ENCODE assay signal across 10 mouse cellular contexts in genomic region chr6:87451016-87451415, GRCm38 (mm10). TPM values are rescaled to one million over a fixed set of nuclear protein-coding genes. Genes with fewer than 3 reads are reported as not detected.
DNase-seq lines count a peak whose midpoint lies in the region; ATAC-seq and TF ChIP-seq lines count a peak whose summit lies in the region.
"Had no signal": no experiment of that assay in that cellular context is flagged by ENCODE, and none has a peak within 500 bp of the region (broad histone marks: within the 10 kb centered on the region; RNA-seq: fewer than 3 reads in every experiment).

No protein-coding gene starts in this region.

- peak; percentile 13 for DNase-seq in hindbrain, embryonic 10.5 days (ENCODE audit: low spot score)
- DNase-seq in 416B (ENCODE audit: low read depth) (peak; percentile 46), NIH3T3 (ENCODE audit: low read depth) (peak; percentile 75)
- DNase-seq in lung, adult 2 months: peak; percentile 42
- DNase-seq in testis, postnatal 10 days (ENCODE audit: low spot score): no peak

- H3K4me3 ChIP-seq in hindbrain, embryonic 10.5 days: no peak overlapping the region
- no peak overlapping the region for H3K4me3 ChIP-seq in hindbrain, embryonic 12.5 days
- H3K4me3 ChIP-seq in lung, adult 2 months (replicated peaks; ENCODE audit: extremely low read depth, low read depth, low read length): no peak overlapping the region
- no peak overlapping the region for H3K4me3 ChIP-seq in intestine, embryonic 15.5 days (replicated peaks)

- no peak overlapping the region for H3K9ac ChIP-seq in hindbrain, embryonic 12.5 days
- no peak overlapping the region for H3K9ac ChIP-seq in intestine, embryonic 15.5 days

- H3K4me1 ChIP-seq in hindbrain, embryonic 10.5 days (replicated peaks): no peaks in the 10 kb centered on the region
- no peaks in the 10 kb centered on the region for H3K4me1 ChIP-seq in hindbrain, embryonic 12.5 days
- H3K4me1 ChIP-seq in lung, adult 2 months (ENCODE audit: control insufficient read depth, insufficient read depth, low read length): peaks cover 1% of the 10 kb centered on the region
- no peaks in the 10 kb centered on the region for H3K4me1 ChIP-seq in intestine, embryonic 15.5 days (replicated peaks)

- no peak for ATAC-seq in hindbrain, embryonic 12.5 days (ENCODE audit: low FRiP score)
- ATAC-seq in granulocyte monocyte progenitor cell, adult 5-6 weeks (replicated peaks; ENCODE audit: poor library complexity, severe bottlenecking): peak; percentile 62
- ATAC-seq in intestine, embryonic 15.5 days: no peak

- no peaks in the 10 kb centered on the region for H3K9me3 ChIP-seq in hindbrain, embryonic 10.5 days
- H3K9me3 ChIP-seq in hindbrain, embryonic 12.5 days (replicated peaks): no peaks in the 10 kb centered on the region
- H3K9me3 ChIP-seq in intestine, embryonic 15.5 days: no peaks in the 10 kb centered on the region

- peak; percentile 80 for TF ChIP-seq CTCF in lung, adult 2 months (IDR thresholded peaks at IDR 0.05; ENCODE audit: insufficient read depth, low read length)

- H3K27me3 ChIP-seq in hindbrain, embryonic 10.5 days (ENCODE audit: insufficient read depth, poor library complexity, severe bottlenecking): no peaks in the 10 kb centered on the region
- no peaks in the 10 kb centered on the region for H3K27me3 ChIP-seq in hindbrain, embryonic 12.5 days
- H3K27me3 ChIP-seq in intestine, embryonic 15.5 days (replicated peaks): no peaks in the 10 kb centered on the region

- no peak overlapping the region for H3K27ac ChIP-seq in hindbrain, embryonic 10.5 days
- H3K27ac ChIP-seq in hindbrain, embryonic 12.5 days: no peak overlapping the region
- H3K27ac ChIP-seq in intestine, embryonic 15.5 days: no peak overlapping the region
- H3K27ac ChIP-seq: macrophage had no signal

- TF ChIP-seq POLR2A in lung, adult 2 months (IDR thresholded peaks at IDR 0.05; ENCODE audit: borderline replicate concordance, extremely low read depth, low read depth, low read length): no peak

- H3K36me3 ChIP-seq in hindbrain, embryonic 10.5 days: no peaks in the 10 kb centered on the region
- no peaks in the 10 kb centered on the region for H3K36me3 ChIP-seq in hindbrain, embryonic 12.5 days
- no peaks in the 10 kb centered on the region for H3K36me3 ChIP-seq in intestine, embryonic 15.5 days

- WGBS in hindbrain, embryonic 10.5 days: 68% methylated on average over 3 of the region's 3 CpGs
- WGBS in hindbrain, embryonic 12.5 days: 76% methylated on average over 3 of the region's 3 CpGs
- WGBS in lung, adult 2 months: 37% methylated on average over 3 of the region's 3 CpGs
- 59% methylated on average over 3 of the region's 3 CpGs for WGBS in intestine, embryonic 15.5 days

- H3K4me2 ChIP-seq in hindbrain, embryonic 12.5 days (replicated peaks): no peak overlapping the region
- no peak overlapping the region for H3K4me2 ChIP-seq in intestine, embryonic 15.5 days (replicated peaks)

RNA-seq across cellular contexts. Expression of gene Bmp10, which starts 22.2 kb away (rescaled TPM):
- not detected in 2 replicates for polyA plus RNA-seq in hindbrain, embryonic 10.5 days (2016; fragmentation: Nextera tagmentation; extraction: Ambion mirVana)
- polyA plus RNA-seq in hindbrain, embryonic 12.5 days (2016; fragmentation: Nextera tagmentation; extraction: Ambion mirVana): not detected in 2 replicates
- not detected in 2 replicates for total RNA-seq in granulocyte monocyte progenitor cell, adult 5-6 weeks (2014; fragmentation: Nextera tagmentation)
- not detected in 2 replicates for total RNA-seq in granulocyte monocyte progenitor cell, adult 5-6 weeks (2017)
- not detected in 2 replicates for polyA plus RNA-seq in lung, adult 2 months (2012; rRNA removed)
- polyA plus RNA-seq in intestine, embryonic 15.5 days (2015; fragmentation: Nextera tagmentation; extraction: Ambion mirVana): not detected in 2 replicates
- polyA plus RNA-seq: macrophage; stomach, embryonic 14.5 days had no signal
